9 mouse cellular contexts compared by ENCODE assay signal in the genomic region with DNA sequence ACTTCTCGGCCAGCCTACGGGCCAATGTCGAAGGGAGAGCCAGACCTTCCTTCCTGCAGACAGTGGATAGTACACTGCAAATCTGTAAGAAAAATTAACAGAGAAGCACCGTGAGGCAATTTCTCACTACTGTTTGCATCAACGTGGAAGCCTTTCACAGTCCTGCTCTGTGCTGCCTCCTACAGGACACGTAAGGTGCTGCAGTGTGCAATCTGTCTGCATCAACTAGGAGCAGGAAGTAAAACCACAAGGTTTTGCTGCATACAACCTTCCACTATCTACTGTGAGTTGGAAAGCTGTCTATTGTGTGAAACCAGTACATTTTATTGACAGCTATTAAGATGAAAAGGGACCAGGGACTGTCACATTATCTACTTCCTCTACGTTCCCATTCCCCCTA. TPM values are rescaled to one million over a fixed set of nuclear protein-coding genes. Genes with fewer than 3 reads are reported as not detected.
DNase-seq lines count a peak whose midpoint lies in the region; ATAC-seq and TF ChIP-seq lines count a peak whose summit lies in the region.
"Had no signal": no experiment of that assay in that cellular context is flagged by ENCODE, and none has a peak within 500 bp of the region (broad histone marks: within the 10 kb centered on the region; RNA-seq: fewer than 3 reads in every experiment).

No protein-coding gene starts in this region.

- no peak for TF ChIP-seq POLR2A in kidney, adult 2 months (IDR thresholded peaks at IDR 0.05; ENCODE audit: low read depth, low read length)
- no peak for TF ChIP-seq POLR2A in ES-Bruce4 (IDR thresholded peaks at IDR 0.05; ENCODE audit: insufficient read depth, low read length)

- H3K9ac ChIP-seq in kidney, embryonic 16.5 days (replicated peaks; ENCODE audit: low read length), result no peak overlapping the region
- no peak overlapping the region for H3K9ac ChIP-seq in ES-Bruce4 (ENCODE audit: low read depth, poor library complexity, severe bottlenecking)
- no peak overlapping the region for H3K9ac ChIP-seq in heart, embryonic 12.5 days

- 0 out of 2 replicates have a peak, but pooled peaks cover 3% of the 10 kb centered on the region for H3K9me3 ChIP-seq in kidney, embryonic 16.5 days (ENCODE audit: low read length)
- H3K9me3 ChIP-seq in ES-Bruce4 (replicated peaks; ENCODE audit: control insufficient read depth, insufficient read depth, low read length, poor library complexity, severe bottlenecking), result no peaks in the 10 kb centered on the region
- no peaks in the 10 kb centered on the region for H3K9me3 ChIP-seq in heart, embryonic 12.5 days (replicated peaks)

- WGBS in kidney, adult 2 months, result 94% methylated on average over 7 of the region's 7 CpGs
- 95% methylated on average over 7 of the region's 7 CpGs for WGBS in kidney, embryonic 16.5 days
- WGBS in heart, embryonic 12.5 days, result 91% methylated on average over 7 of the region's 7 CpGs

- H3K27ac ChIP-seq in kidney, adult 2 months (ENCODE audit: insufficient read depth, low read depth, low read length), result no peak overlapping the region
- no peak overlapping the region for H3K27ac ChIP-seq in kidney, embryonic 16.5 days (ENCODE audit: low read length)
- no peak overlapping the region for H3K27ac ChIP-seq in ES-Bruce4 (ENCODE audit: insufficient read depth, low read length)
- no peak overlapping the region for H3K27ac ChIP-seq in heart, embryonic 12.5 days (ENCODE audit: poor library complexity, severe bottlenecking)

- no peak for TF ChIP-seq EP300 in ES-Bruce4 (IDR thresholded peaks at IDR 0.05; ENCODE audit: insufficient read depth, low read depth, low read length)

- DNase-seq in kidney, adult 2 months, result no peak
- peak; percentile 47 for DNase-seq in c-Kit-positive CD71-positive TER-119-positive erythroid progenitor cells, embryonic 14.5 days (ENCODE audit: low spot score)
- DNase-seq in cerebellum, adult 9-11 months, result no peak
- no peak for DNase-seq in cerebellum, adult 11-12 months

- H3K4me1 ChIP-seq in kidney, adult 2 months (ENCODE audit: control insufficient read depth, insufficient read depth, low read length), result no peaks in the 10 kb centered on the region
- peaks cover 6% of the 10 kb centered on the region for H3K4me1 ChIP-seq in kidney, embryonic 16.5 days (ENCODE audit: insufficient read depth, low read length)
- no peaks in the 10 kb centered on the region for H3K4me1 ChIP-seq in ES-Bruce4 (ENCODE audit: control insufficient read depth, insufficient read depth, low read length)
- H3K4me1 ChIP-seq in heart, embryonic 12.5 days (replicated peaks), result no peaks in the 10 kb centered on the region

- no peaks in the 10 kb centered on the region; the same call in 1 of the 2 replicates for H3K36me3 ChIP-seq in kidney, adult 2 months (ENCODE audit: control insufficient read depth, insufficient read depth, low read length)
- H3K36me3 ChIP-seq in kidney, embryonic 16.5 days (ENCODE audit: insufficient read depth, low read length), result peaks cover 84% of the 10 kb centered on the region
- peaks cover 39% of the 10 kb centered on the region for H3K36me3 ChIP-seq in ES-Bruce4 (ENCODE audit: control insufficient read depth, insufficient read depth, low read length, poor library complexity, severe bottlenecking)
- peaks cover 85% of the 10 kb centered on the region for H3K36me3 ChIP-seq in heart, embryonic 12.5 days

- peak; percentile 63 for TF ChIP-seq CTCF in kidney, adult 2 months (conservative IDR thresholded peaks at IDR 0.05; ENCODE audit: insufficient read depth, insufficient read length, low read depth, low read length)
- TF ChIP-seq CTCF in ES-Bruce4 (IDR thresholded peaks at IDR 0.05; ENCODE audit: low read depth, low read length), result peak; percentile 77

- H3K27me3 ChIP-seq in kidney, adult 2 months (replicated peaks; ENCODE audit: control insufficient read depth, insufficient read depth, low read length), result no peaks in the 10 kb centered on the region
- H3K27me3 ChIP-seq in kidney, embryonic 16.5 days (ENCODE audit: insufficient read depth, low read length), result no peaks in the 10 kb centered on the region
- H3K27me3 ChIP-seq in ES-Bruce4 (ENCODE audit: control insufficient read depth, insufficient read depth, low read length, poor library complexity, severe bottlenecking), result no peaks in the 10 kb centered on the region
- no peaks in the 10 kb centered on the region for H3K27me3 ChIP-seq in heart, embryonic 12.5 days (replicated peaks)

- no peak for ATAC-seq in kidney, embryonic 16.5 days (ENCODE audit: low FRiP score, low TSS enrichment)
- ATAC-seq in neutrophil, adult 5-6 weeks (ENCODE audit: extremely low read depth, insufficient number of reproducible peaks, low FRiP score, poor library complexity, severe bottlenecking), result 0 out of 2 replicates have a peak, but pooled peaks have one; percentile 25
- ATAC-seq in heart, embryonic 12.5 days (ENCODE audit: insufficient number of reproducible peaks, low FRiP score), result no peak
- ATAC-seq: hindbrain, embryonic 16.5 days had no signal

- no peak overlapping the region for H3K4me2 ChIP-seq in kidney, embryonic 16.5 days (replicated peaks; ENCODE audit: low read depth, low read length)
- no peak overlapping the region for H3K4me2 ChIP-seq in heart, embryonic 12.5 days

- no peak overlapping the region for H3K4me3 ChIP-seq in kidney, adult 2 months (ENCODE audit: insufficient read depth, low read depth, low read length)
- no peak overlapping the region for H3K4me3 ChIP-seq in kidney, embryonic 16.5 days (ENCODE audit: low read length)
- H3K4me3 ChIP-seq in ES-Bruce4 (ENCODE audit: low read depth, low read length), result no peak overlapping the region
- H3K4me3 ChIP-seq in heart, embryonic 12.5 days, result no peak overlapping the region

RNA-seq across cellular contexts. Expression of gene Rfc3, which starts 6.2 kb away (rescaled TPM):
- polyA plus RNA-seq in kidney, adult 2 months (2012; rRNA removed), result 5.5 and 6.1 TPM in 2 replicates
- polyA plus RNA-seq in kidney, embryonic 16.5 days (2015; fragmentation: Nextera tagmentation; extraction: Ambion mirVana), result 99.5 and 100 TPM in 2 replicates
- 55.0 and 57.5 TPM in 2 replicates for polyA plus RNA-seq in ES-Bruce4 (2011; ENCODE audit: insufficient read depth, insufficient read length, low read depth, missing spikeins)
- 13.7 and 27.6 TPM in 2 replicates for total RNA-seq in neutrophil, adult 5-6 weeks (2017)
- polyA plus RNA-seq in heart, embryonic 12.5 days (2016; fragmentation: Nextera tagmentation; extraction: Ambion mirVana), result 57.0 and 59.4 TPM in 2 replicates

RNA-seq across cellular contexts. Expression of gene Vmn2r18, which starts 39.0 kb away (rescaled TPM):
- not detected in 2 replicates for polyA plus RNA-seq in kidney, adult 2 months (2012; rRNA removed)
- polyA plus RNA-seq in kidney, embryonic 16.5 days (2015; fragmentation: Nextera tagmentation; extraction: Ambion mirVana), result 0.14 and 0.15 TPM in 2 replicates
- 0.24 and 0.27 TPM in 2 replicates for polyA plus RNA-seq in ES-Bruce4 (2011; ENCODE audit: insufficient read depth, insufficient read length, low read depth, missing spikeins)
- total RNA-seq in neutrophil, adult 5-6 weeks (2017), result not detected in 2 replicates
- not detected in 2 replicates for polyA plus RNA-seq in heart, embryonic 12.5 days (2016; fragmentation: Nextera tagmentation; extraction: Ambion mirVana)
